Mouse (Mus musculus): ENCODE data around the gene Nfyc. TPM values are rescaled to one million over a fixed set of nuclear protein-coding genes. Genes with fewer than 3 reads are reported as not detected.

Gene Nfyc
- total RNA-seq (2023), result 10 to 100 TPM; 81.2 to 90.3 TPM

DNA sequence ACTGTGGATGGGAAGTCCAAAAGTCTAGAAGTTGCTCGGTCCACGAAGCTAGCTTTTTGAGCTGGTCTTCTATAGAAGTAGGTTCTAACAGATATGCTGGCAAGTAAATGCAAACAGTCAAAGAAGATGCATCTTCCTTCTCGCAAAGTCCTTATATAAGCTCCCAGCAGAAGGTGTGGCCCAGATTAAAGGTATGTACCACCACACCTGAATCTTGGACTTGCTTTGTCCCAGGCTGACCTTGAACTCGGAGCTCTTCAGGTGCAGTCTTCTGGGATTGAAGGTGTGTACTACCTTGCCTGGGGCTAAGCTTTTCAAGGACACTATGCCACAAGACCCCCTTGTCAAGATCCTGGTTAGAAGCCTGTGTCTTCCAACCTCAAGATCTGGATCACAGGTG, at the start of gene Nfyc:
Gene Nfyc (minus strand): TSS at position 101 of the 400 bp plus-strand sequence.

DNA sequence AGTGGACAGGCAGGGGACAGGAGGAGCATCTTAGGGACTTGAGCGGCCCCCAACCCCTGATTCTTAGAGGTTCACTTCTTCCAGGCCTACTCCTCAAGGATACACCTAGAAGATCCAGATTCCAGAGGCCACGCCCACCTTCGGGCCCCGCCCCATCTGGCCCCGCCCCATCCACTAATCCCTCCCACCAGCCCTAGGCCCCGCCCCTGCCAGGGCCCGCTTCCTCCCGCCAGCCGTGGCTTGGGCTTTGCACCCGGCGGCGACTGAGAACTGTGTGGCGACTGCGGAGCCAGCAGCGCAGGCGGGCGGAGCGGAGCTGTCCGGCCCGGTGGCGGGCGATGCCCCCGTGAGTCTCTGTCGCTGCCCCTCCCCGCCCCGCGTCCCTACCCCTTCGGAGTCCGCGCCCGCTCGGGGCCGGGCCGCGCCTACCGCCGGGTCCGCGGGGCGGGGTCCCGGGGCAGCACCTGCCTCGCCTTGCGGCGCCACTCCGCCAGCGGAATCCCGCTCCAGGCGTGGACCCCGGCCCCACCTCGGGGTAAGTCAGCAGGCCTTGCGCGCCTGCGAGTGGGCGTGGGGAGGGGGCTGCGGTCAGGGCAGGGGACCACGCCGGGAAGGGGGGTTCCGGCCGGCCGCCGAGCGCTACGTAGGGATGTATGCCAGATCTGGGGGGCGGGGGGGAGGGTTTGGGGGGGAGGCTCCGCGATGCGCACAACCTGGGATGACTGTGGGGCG, 23.4 kb upstream of the Nfyc start, which contains the start of gene Rims3:
Gene Rims3 (plus strand): TSS at position 229 of the 732 bp plus-strand sequence.

GRCm38 (mm10) chr4:120747941-120748866, 83.2 kb downstream of the Nfyc start, which contains the start of gene Kcnq4:
Gene Kcnq4, minus strand, starts transcription at chr4:120748612.

Other genes with a start within 250 kb of the Nfyc start
- gene Gm8439, start 242.8 kb downstream of the Nfyc start, total RNA-seq (2023), result not detected
- not detected for gene Cited4, start 165.0 kb downstream of the Nfyc start, total RNA-seq (2023)
- gene Kcnq4, start 83.0 kb downstream of the Nfyc start, total RNA-seq (2023), result not detected
- under 1 TPM; 0.56 to 0.58 TPM for gene Rims3, start 23.2 kb upstream of the Nfyc start, total RNA-seq (2023)
- 10 to 100 TPM in 1 of 2 experiments, 1 to 10 TPM in 1; 9.1 to 11.8 TPM for gene Exo5, start 93.4 kb upstream of the Nfyc start, total RNA-seq (2023)
- gene Zfp69, start 120.1 kb upstream of the Nfyc start, total RNA-seq (2023), result 1 to 10 TPM; 7.9 to 9.3 TPM
- gene Smap2, start 185.7 kb upstream of the Nfyc start, total RNA-seq (2023), result 100 to 1,000 TPM; 380 to 399 TPM
- not detected for gene Col9a2, start 207.8 kb upstream of the Nfyc start, total RNA-seq (2023)

Data from B cell, adult 67 days (primary cell).